Mouse (Mus musculus) left cerebral cortex, postnatal 14 days (tissue): ENCODE data around the gene Etv4. TPM values are rescaled to one million over a fixed set of nuclear protein-coding genes. Genes with fewer than 3 reads are reported as not detected.

Source experiments
- DNase-seq, 2 experiments: peaks; one replicate each; pipeline ENCODE4 v3.0.0; 2021 to 2022; ENCODE audit warnings: low spot score in 2 of 2, mixed read lengths in 1 of 2
- intact Hi-C: fragments of 180-260 bp; cut with DNase I; formaldehyde crosslinking; loops from one replicate; pipeline ENCODE4 v1.15.1; 2025
- total RNA-seq, 2 experiments: library from RNA; stranded (reverse); gene quantifications; 2 replicates each; pipeline ENCODE4 v1.2.3; 2021

Gene Etv4
- total RNA-seq, 2 experiments from 2014 or later = 18.5 to 19.3 TPM

- no peak for DNase-seq
- intact Hi-C loops = no loop called here
Observed at GRCm38 (mm10) chr11:101790811-101791526, 5.8 kb upstream of the Etv4 start.

GRCm38 (mm10) chr11:101787432-101787831 is 2.3 kb upstream of the Etv4 start:
- intact Hi-C loops = no loop called here
- no peak for DNase-seq

- intact Hi-C loops = no loop called here
- no peak for DNase-seq
Observed at GRCm38 (mm10) chr11:101786651-101787050, 1.5 kb upstream of the Etv4 start.

- intact Hi-C loops = no loop called here
- no peak for DNase-seq
Observed at GRCm38 (mm10) chr11:101785852-101786205, 658 bp upstream of the Etv4 start.

- DNase-seq = peak; percentile 28 to 45
- intact Hi-C loops = no loop called here
Observed at GRCm38 (mm10) chr11:101784488-101785142, 556 bp downstream of the Etv4 start.

- no peak for DNase-seq
- intact Hi-C loops = no loop called here
Observed at GRCm38 (mm10) chr11:101784072-101784471, 1.1 kb downstream of the Etv4 start.

- no peak for DNase-seq
- intact Hi-C loops = no loop called here
Observed at GRCm38 (mm10) chr11:101783584-101783983, 1.6 kb downstream of the Etv4 start.

GRCm38 (mm10) chr11:101783135-101783534 is 2.0 kb downstream of the Etv4 start:
- intact Hi-C loops = no loop called here
- DNase-seq = no peak

GRCm38 (mm10) chr11:101776846-101777245 is 8.3 kb downstream of the Etv4 start:
- intact Hi-C loops = no loop called here
- no peak for DNase-seq

GRCm38 (mm10) chr11:101772449-101772848 is 12.7 kb downstream of the Etv4 start:
- intact Hi-C loops = no loop called here
- peak in 1 of 2 experiments; percentile 22 for DNase-seq

- DNase-seq = no peak
- intact Hi-C loops = no loop called here
Observed at GRCm38 (mm10) chr11:101772027-101772426, 13.1 kb downstream of the Etv4 start.

GRCm38 (mm10) chr11:101770266-101770665 is 14.9 kb downstream of the Etv4 start:
- intact Hi-C loops = no loop called here
- no peak for DNase-seq

- no peak for DNase-seq
- intact Hi-C loops = no loop called here
Observed at GRCm38 (mm10) chr11:101768721-101769120, 16.4 kb downstream of the Etv4 start.

GRCm38 (mm10) chr11:101767326-101767725 is 17.8 kb downstream of the Etv4 start:
- DNase-seq = no peak

GRCm38 (mm10) chr11:101764546-101764945 is 20.6 kb downstream of the Etv4 start:
- intact Hi-C loops = loop anchor here (5.0 kb wide), 2 partner anchors 48 to 143 kb away; no protein-coding TSS in a partner anchor
- no peak for DNase-seq

More at GRCm38 (mm10) chr11:101767326-101767725, 17.8 kb downstream of the Etv4 start:
- intact Hi-C loops = no loop called here

GRCm38 (mm10) chr11:101763723-101764122 is 21.4 kb downstream of the Etv4 start:
- peak; percentile 67 to 86 for DNase-seq
- intact Hi-C loops = loop anchor here (5.0 kb wide), 2 partner anchors 49 to 144 kb away; no protein-coding TSS in a partner anchor

- intact Hi-C loops = no loop called here
Observed at GRCm38 (mm10) chr11:101759530-101759929, 25.6 kb downstream of the Etv4 start.

GRCm38 (mm10) chr11:101758431-101758830 is 26.7 kb downstream of the Etv4 start:
- DNase-seq = peak; percentile 45 to 55
- intact Hi-C loops = no loop called here

More at GRCm38 (mm10) chr11:101759530-101759929, 25.6 kb downstream of the Etv4 start:
- DNase-seq = no peak

- no peak for DNase-seq
- intact Hi-C loops = no loop called here
Observed at GRCm38 (mm10) chr11:101757366-101757765, 27.8 kb downstream of the Etv4 start.

- DNase-seq = peak in 1 of 2 experiments; percentile 56
- intact Hi-C loops = no loop called here
Observed at GRCm38 (mm10) chr11:101756616-101757015, 28.6 kb downstream of the Etv4 start.

GRCm38 (mm10) chr11:101733596-101733995 is 51.6 kb downstream of the Etv4 start:
- intact Hi-C loops = loop anchor here (5.0 kb wide), 1 partner anchor 36 kb away; no protein-coding TSS in a partner anchor
- DNase-seq = no peak
